Mouse (Mus musculus): Measurements from ENCODE around the gene Tuba1c. TPM values are rescaled to one million over a fixed set of nuclear protein-coding genes. Genes with fewer than 3 reads are reported as not detected.

Tuba1c gene
- polyA plus RNA-seq, 1 experiment from 2014 or later = 133 TPM

DNA sequence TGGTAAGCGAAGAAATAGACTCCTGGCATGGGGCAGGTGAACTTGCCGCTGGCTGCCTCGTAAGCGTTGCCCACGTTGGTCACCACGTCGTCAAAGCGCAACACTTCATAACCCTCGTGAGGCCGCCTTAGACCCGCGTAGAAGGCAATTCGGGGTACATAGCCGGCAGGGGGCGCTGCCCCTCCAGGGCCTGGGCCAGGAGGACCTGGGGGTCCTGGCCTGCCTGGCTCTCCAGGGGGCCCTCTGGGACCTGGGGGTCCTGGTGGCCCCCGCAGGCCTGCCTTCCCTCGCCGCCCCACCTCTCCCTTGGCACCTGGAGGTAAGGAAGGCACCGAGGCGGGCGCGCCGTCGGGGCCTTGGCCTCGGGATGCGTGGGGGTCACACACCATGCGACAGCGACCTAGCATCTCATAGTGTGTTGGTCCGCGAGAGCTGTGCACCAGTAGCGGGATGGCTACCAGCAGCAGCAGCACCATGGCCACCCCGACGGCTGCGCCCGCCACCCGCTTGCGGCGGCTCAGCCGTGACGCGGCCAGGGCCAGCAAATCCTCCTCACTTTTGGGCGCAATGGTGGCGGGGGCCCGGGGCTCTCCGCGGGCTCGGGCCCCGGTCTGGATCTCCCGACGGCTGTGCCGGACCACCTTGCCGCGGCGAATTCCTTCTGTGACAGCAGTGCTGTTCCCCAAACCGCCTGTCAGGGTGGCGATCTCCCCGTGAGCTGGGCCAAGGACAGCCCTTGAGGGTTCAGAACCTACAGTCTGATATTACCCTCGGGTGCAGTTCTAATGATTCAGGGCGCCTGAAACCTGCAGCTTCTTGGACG is 57.8 kb downstream of the Tuba1c start, which contains the start of gene C1ql4:
C1ql4 (minus strand) TSS at position 565 of the 823 bp plus-strand sequence.
- Histone ChIP-seq H3K9ac (ENCODE audit: low read depth, low read length) (no peak within 1 kb of the TSS; the same call in 1 of the 2 replicates), H3K27ac (replicated peaks; ENCODE audit: low read depth, low read length) (no peak within 1 kb of the TSS), H3K27me3 (replicated peaks; ENCODE audit: control insufficient read depth, insufficient read depth, low read length) (peaks cover 86% of the 10 kb centered on the region), H3K4me1 (ENCODE audit: control insufficient read depth, insufficient read depth, low read length) (no peaks in the 10 kb centered on the region), H3K36me3 (ENCODE audit: control insufficient read depth, insufficient read depth, low read length) (peaks cover 7% of the 10 kb centered on the region), H3K4me2 (ENCODE audit: low read depth, low read length) (peak within 1 kb of the TSS; percentile 48), H3K9me3 (ENCODE audit: control insufficient read depth, low read length) (no peaks in the 10 kb centered on the region), H3K4me3 (ENCODE audit: low read depth, low read length) (peak within 1 kb of the TSS; percentile 30)
- no peak for DNase-seq (ENCODE audit: low spot score)
- ATAC-seq (ENCODE audit: low read depth) = no peak
- 9% methylated on average over 27 of the region's 60 CpGs for WGBS

Small RNAs within 50 kb of the gene (microRNA-seq; reads per million reads assigned to microRNA genes)
- gene Mir6960 (ENCODE audit: borderline number of aligned reads) = not detected

Other genes starting within 250 kb of the Tuba1c start
- 0.10 TPM in 1 of 2 replicates, not detected in the other for gene Wnt1, start 240.0 kb upstream of the Tuba1c start, polyA plus RNA-seq (2014; fragmentation: Nextera tagmentation; extraction: Ambion mirVana)
- gene Ddn, start 220.4 kb upstream of the Tuba1c start, polyA plus RNA-seq (2014; fragmentation: Nextera tagmentation; extraction: Ambion mirVana) = 0.07 TPM in 1 of 2 replicates, not detected in the other
- 71.7 and 80.6 TPM in 2 replicates for gene Prkag1, start 198.4 kb upstream of the Tuba1c start, polyA plus RNA-seq (2014; fragmentation: Nextera tagmentation; extraction: Ambion mirVana)
- gene Kmt2d, start 158.7 kb upstream of the Tuba1c start, polyA plus RNA-seq (2014; fragmentation: Nextera tagmentation; extraction: Ambion mirVana) = 13.8 and 15.5 TPM in 2 replicates
- 8.4 and 12.2 TPM in 2 replicates for gene Rhebl1, start 135.4 kb upstream of the Tuba1c start, polyA plus RNA-seq (2014; fragmentation: Nextera tagmentation; extraction: Ambion mirVana)
- 2.0 and 3.1 TPM in 2 replicates for gene Dhh, start 131.4 kb upstream of the Tuba1c start, polyA plus RNA-seq (2014; fragmentation: Nextera tagmentation; extraction: Ambion mirVana)
- 3.9 and 4.3 TPM in 2 replicates for gene Lmbr1l, start 111.7 kb upstream of the Tuba1c start, polyA plus RNA-seq (2014; fragmentation: Nextera tagmentation; extraction: Ambion mirVana)
- 1,523 and 1,643 TPM in 2 replicates for gene Tuba1b, start 95.3 kb upstream of the Tuba1c start, polyA plus RNA-seq (2014; fragmentation: Nextera tagmentation; extraction: Ambion mirVana)
- gene Gm49450, start 76.3 kb upstream of the Tuba1c start, polyA plus RNA-seq (2014; fragmentation: Nextera tagmentation; extraction: Ambion mirVana) = not detected in 2 replicates
- 1,836 and 1,958 TPM in 2 replicates for gene Tuba1a, start 76.2 kb upstream of the Tuba1c start, polyA plus RNA-seq (2014; fragmentation: Nextera tagmentation; extraction: Ambion mirVana)
- 66.3 and 71.0 TPM in 2 replicates for gene Prph, start 25.3 kb downstream of the Tuba1c start, polyA plus RNA-seq (2014; fragmentation: Nextera tagmentation; extraction: Ambion mirVana)
- 15.3 and 24.4 TPM in 2 replicates for gene Troap, start 44.7 kb downstream of the Tuba1c start, polyA plus RNA-seq (2014; fragmentation: Nextera tagmentation; extraction: Ambion mirVana)
- 0.11 and 0.13 TPM in 2 replicates for gene C1ql4, start 57.9 kb downstream of the Tuba1c start, polyA plus RNA-seq (2014; fragmentation: Nextera tagmentation; extraction: Ambion mirVana)
- gene Dnajc22, start 63.3 kb downstream of the Tuba1c start, polyA plus RNA-seq (2014; fragmentation: Nextera tagmentation; extraction: Ambion mirVana) = 0.38 TPM in 1 of 2 replicates, not detected in the other
- gene Spats2, start 96.0 kb downstream of the Tuba1c start, polyA plus RNA-seq (2014; fragmentation: Nextera tagmentation; extraction: Ambion mirVana) = 35.5 and 38.9 TPM in 2 replicates
- gene Kcnh3, start 195.0 kb downstream of the Tuba1c start, polyA plus RNA-seq (2014; fragmentation: Nextera tagmentation; extraction: Ambion mirVana) = 1.5 TPM in 2 replicates
- 115 and 130 TPM in 2 replicates for gene Mcrs1, start 222.1 kb downstream of the Tuba1c start, polyA plus RNA-seq (2014; fragmentation: Nextera tagmentation; extraction: Ambion mirVana)